Mouse (Mus musculus) brain, embryonic 14.5 days (tissue): ENCODE measurements at regions not wholly inside any gene's neighbourhood (a gene's known extent, or its start where the extent isn't known, plus 50 kb on each side); places are given as distances from the start of the nearest gene placed in this dataset.

Experiments
- CTCF ChIP-seq: fragments of 200-500 bp; IDR thresholded peaks from 2 replicates; pipeline ENCODE4 v1.5.1; 2012; ENCODE audit warnings: inconsistent platforms, mild to moderate bottlenecking, moderate library complexity, borderline replicate concordance; ENCODE audit not compliant: insufficient read depth, insufficient read length; ENCODE audit errors: extremely low read depth
- POLR2A ChIP-seq: fragments of 200-500 bp; IDR thresholded peaks from 2 replicates; pipeline ENCODE4 v1.6.1; 2012; ENCODE audit warnings: mild to moderate bottlenecking, inconsistent platforms, borderline replicate concordance; ENCODE audit not compliant: poor library complexity, insufficient read depth, insufficient read length, severe bottlenecking; ENCODE audit errors: extremely low read depth

- TF ChIP-seq CTCF (no peak), POLR2A (no peak)
These were observed 328.4 kb upstream of the Pard3b start for GRCm38 (mm10) chr1:61310063-61310760.
